Mouse (Mus musculus) ovary, postnatal 36 days (tissue): Measurements from ENCODE around the gene Csnk2a2.
A peak's percentile ranks its signal among the peaks of the same experiment; 100 is the strongest.

ENCODE experiments used
- DNase-seq: peaks from one replicate; pipeline ENCODE4 v3.0.0; 2022; ENCODE audit warnings: low spot score, mixed read lengths

Gene Csnk2a2

GRCm38 (mm10) chr8:95490006-95490405 lies at the start of gene Csnk2a2:
TSS of gene Csnk2a2 (minus strand) at chr8:95490039.
- no peak for DNase-seq

- DNase-seq: no peak
Measured at GRCm38 (mm10) chr8:95539487-95539886, 49.6 kb upstream of the Csnk2a2 start.

GRCm38 (mm10) chr8:95533584-95534387 lies 43.9 kb upstream of the Csnk2a2 start, which contains the start of gene Ccdc113:
TSS of gene Ccdc113 (plus strand) at chr8:95534085.
- peak; percentile 70 for DNase-seq

- no peak for DNase-seq
Measured at GRCm38 (mm10) chr8:95532206-95532605, 42.4 kb upstream of the Csnk2a2 start.

- DNase-seq: no peak
Measured at GRCm38 (mm10) chr8:95528750-95529310, 39.0 kb upstream of the Csnk2a2 start.

GRCm38 (mm10) chr8:95528194-95528593 lies 38.4 kb upstream of the Csnk2a2 start:
- DNase-seq: no peak

GRCm38 (mm10) chr8:95523991-95524390 lies 34.2 kb upstream of the Csnk2a2 start:
- no peak for DNase-seq

- no peak for DNase-seq
Measured at GRCm38 (mm10) chr8:95516928-95517327, 27.1 kb upstream of the Csnk2a2 start.

GRCm38 (mm10) chr8:95513219-95513618 lies 23.4 kb upstream of the Csnk2a2 start:
- DNase-seq: no peak

- DNase-seq: no peak
Measured at GRCm38 (mm10) chr8:95512257-95512656, 22.4 kb upstream of the Csnk2a2 start.

GRCm38 (mm10) chr8:95506245-95506644 lies 16.4 kb upstream of the Csnk2a2 start:
- DNase-seq: no peak

GRCm38 (mm10) chr8:95505606-95506005 lies 15.8 kb upstream of the Csnk2a2 start:
- no peak for DNase-seq

- DNase-seq: no peak
Measured at GRCm38 (mm10) chr8:95504835-95505234, 15.0 kb upstream of the Csnk2a2 start.

- DNase-seq: no peak
Measured at GRCm38 (mm10) chr8:95502431-95502830, 12.6 kb upstream of the Csnk2a2 start.

GRCm38 (mm10) chr8:95500436-95500835 lies 10.6 kb upstream of the Csnk2a2 start:
- DNase-seq: no peak

- DNase-seq: no peak
Measured at GRCm38 (mm10) chr8:95499266-95500064, 9.6 kb upstream of the Csnk2a2 start.

- no peak for DNase-seq
Measured at GRCm38 (mm10) chr8:95497821-95498220, 8.0 kb upstream of the Csnk2a2 start.

- DNase-seq: no peak
Measured at GRCm38 (mm10) chr8:95496420-95496819, 6.6 kb upstream of the Csnk2a2 start.

GRCm38 (mm10) chr8:95495444-95495843 lies 5.6 kb upstream of the Csnk2a2 start:
- DNase-seq: no peak

GRCm38 (mm10) chr8:95492057-95492456 lies 2.2 kb upstream of the Csnk2a2 start:
- no peak for DNase-seq

GRCm38 (mm10) chr8:95488698-95489332 lies 1.0 kb downstream of the Csnk2a2 start:
- DNase-seq: peak; percentile 89
